Mouse (Mus musculus) E14TG2a.4 (cell line): ENCODE results near the gene Ddr1.

ENCODE experiments used
- H3K27me3 ChIP-seq: 2 replicates; pipeline ENCODE4 v1.6.1; 2014; ENCODE audit warnings: low read length, control low read depth; ENCODE audit not compliant: insufficient read depth
- H3K36me3 ChIP-seq: 2 replicates; pipeline ENCODE4 v1.6.1; 2014; ENCODE audit warnings: low read length, control low read depth; ENCODE audit not compliant: insufficient read depth
- H3K4me1 ChIP-seq: replicated peaks from 2 replicates; pipeline ENCODE4 v1.6.1; 2014; ENCODE audit warnings: low read depth, low read length, control low read depth
- H3K4me3 ChIP-seq: replicated peaks from 2 replicates; pipeline ENCODE4 v1.5.1; 2014; ENCODE audit warnings: mild to moderate bottlenecking, low read length
- H3K9me3 ChIP-seq: 2 replicates; pipeline ENCODE4 v1.6.1; 2014; ENCODE audit warnings: low read length, control low read depth
- CTCF ChIP-seq: conservative IDR thresholded peaks from 2 replicates; pipeline ENCODE4 v1.5.1; 2014; ENCODE audit warnings: low read length
- NANOG ChIP-seq: IDR thresholded peaks from 2 replicates; pipeline ENCODE4 v1.6.1; 2014; ENCODE audit warnings: borderline replicate concordance, low read length, mixed read lengths
- POU5F1 ChIP-seq: IDR thresholded peaks from 2 replicates; pipeline ENCODE4 v1.6.1; 2014; ENCODE audit warnings: low read length, borderline replicate concordance

Ddr1 gene

GRCm38 (mm10) chr17:35701203-35701977, 3.0 kb downstream of the Ddr1 start:
- Histone ChIP-seq H3K4me3 (peak overlapping the region; percentile 82), H3K27me3 (peaks cover 49% of the 10 kb centered on the region), H3K36me3 (no peaks in the 10 kb centered on the region), H3K9me3 (no peaks in the 10 kb centered on the region), H3K4me1 (peaks cover 93% of the 10 kb centered on the region)
- TF ChIP-seq CTCF = no peak
- TF ChIP-seq NANOG = no peak
- no peak for TF ChIP-seq POU5F1

- Histone ChIP-seq H3K4me1 (peaks cover 92% of the 10 kb centered on the region), H3K36me3 (no peaks in the 10 kb centered on the region), H3K9me3 (no peaks in the 10 kb centered on the region), H3K27me3 (peaks cover 49% of the 10 kb centered on the region), H3K4me3 (peak overlapping the region; percentile 82)
- TF ChIP-seq NANOG (no peak), POU5F1 (no peak), CTCF (no peak)
These were observed 4.0 kb downstream of the Ddr1 start for GRCm38 (mm10) chr17:35700371-35700961.

GRCm38 (mm10) chr17:35699919-35700318, 4.5 kb downstream of the Ddr1 start:
- peaks cover 90% of the 10 kb centered on the region for H3K4me1 ChIP-seq
- H3K27me3 ChIP-seq = peaks cover 48% of the 10 kb centered on the region
- H3K36me3 ChIP-seq = no peaks in the 10 kb centered on the region
- TF ChIP-seq CTCF (no peak), NANOG (no peak), POU5F1 (no peak)
- H3K4me3 ChIP-seq = peak overlapping the region; percentile 82
- no peaks in the 10 kb centered on the region for H3K9me3 ChIP-seq

GRCm38 (mm10) chr17:35698501-35698883, 5.9 kb downstream of the Ddr1 start:
- H3K27me3 ChIP-seq = peaks cover 37% of the 10 kb centered on the region
- TF ChIP-seq NANOG = no peak
- TF ChIP-seq POU5F1 = no peak
- no peak for TF ChIP-seq CTCF
- peak overlapping the region; percentile 76 for H3K4me3 ChIP-seq
- H3K9me3 ChIP-seq = no peaks in the 10 kb centered on the region
- peaks cover 80% of the 10 kb centered on the region for H3K4me1 ChIP-seq
- peaks cover 2% of the 10 kb centered on the region for H3K36me3 ChIP-seq

- peaks cover 8% of the 10 kb centered on the region for H3K36me3 ChIP-seq
- H3K4me3 ChIP-seq = peak overlapping the region; percentile 76
- peaks cover 34% of the 10 kb centered on the region for H3K27me3 ChIP-seq
- TF ChIP-seq POU5F1 (no peak), CTCF (no peak), NANOG (no peak)
- H3K9me3 ChIP-seq = no peaks in the 10 kb centered on the region
- H3K4me1 ChIP-seq = peaks cover 83% of the 10 kb centered on the region
These were observed 6.5 kb downstream of the Ddr1 start for GRCm38 (mm10) chr17:35697759-35698500.

- Histone ChIP-seq H3K27me3 (peaks cover 30% of the 10 kb centered on the region), H3K9me3 (no peaks in the 10 kb centered on the region), H3K36me3 (peaks cover 11% of the 10 kb centered on the region), H3K4me3 (peak overlapping the region; percentile 76), H3K4me1 (peaks cover 82% of the 10 kb centered on the region)
- no peak for TF ChIP-seq NANOG
- TF ChIP-seq POU5F1 = no peak
- no peak for TF ChIP-seq CTCF
These were observed 7.0 kb downstream of the Ddr1 start for GRCm38 (mm10) chr17:35697429-35697758.

GRCm38 (mm10) chr17:35696691-35697090, 7.7 kb downstream of the Ddr1 start:
- Histone ChIP-seq H3K27me3 (peaks cover 23% of the 10 kb centered on the region), H3K4me1 (peaks cover 77% of the 10 kb centered on the region), H3K36me3 (peaks cover 11% of the 10 kb centered on the region), H3K9me3 (no peaks in the 10 kb centered on the region), H3K4me3 (peak overlapping the region; percentile 76; the same call in 1 of the 2 replicates)
- TF ChIP-seq POU5F1 (no peak), CTCF (no peak)

GRCm38 (mm10) chr17:35695289-35695688, 9.1 kb downstream of the Ddr1 start:
- peaks cover 11% of the 10 kb centered on the region for H3K36me3 ChIP-seq
- H3K4me1 ChIP-seq = peaks cover 78% of the 10 kb centered on the region
- H3K9me3 ChIP-seq = no peaks in the 10 kb centered on the region

More at GRCm38 (mm10) chr17:35695289-35695688, 9.1 kb downstream of the Ddr1 start:
- peaks cover 13% of the 10 kb centered on the region for H3K27me3 ChIP-seq
- TF ChIP-seq NANOG (no peak), CTCF (peak; percentile 93)
- no peak overlapping the region for H3K4me3 ChIP-seq
